Mouse (Mus musculus) right cerebral cortex, adult 18-20 months (tissue): ENCODE measurements around the gene Exoc6b.
A peak's percentile ranks its signal among the peaks of the same experiment; 100 is the strongest.

Source experiments
- DNase-seq: peaks from one replicate; pipeline ENCODE4 v3.0.0; 2022; ENCODE audit warnings: mixed read lengths

Gene Exoc6b

DNA sequence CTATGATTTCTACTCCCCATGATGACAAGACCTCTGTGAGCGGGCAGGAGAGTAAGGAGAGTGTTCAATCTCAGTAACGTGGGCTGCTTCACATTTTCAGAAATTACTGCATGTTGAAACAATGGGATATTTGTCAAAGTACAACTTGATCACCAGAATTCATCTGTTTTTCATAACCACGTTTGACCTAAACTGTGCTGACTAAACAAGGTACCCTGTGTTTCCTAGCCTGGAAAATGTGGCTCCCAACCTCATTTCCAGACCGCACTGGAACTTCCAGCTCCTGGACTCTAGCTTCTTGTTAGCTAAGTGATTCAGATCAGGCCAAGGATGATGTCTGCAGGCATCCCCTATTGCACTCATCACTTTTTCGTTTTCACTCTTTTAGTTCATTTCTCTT, 193.4 kb downstream of the Exoc6b start:
- DNase-seq: no peak

DNA sequence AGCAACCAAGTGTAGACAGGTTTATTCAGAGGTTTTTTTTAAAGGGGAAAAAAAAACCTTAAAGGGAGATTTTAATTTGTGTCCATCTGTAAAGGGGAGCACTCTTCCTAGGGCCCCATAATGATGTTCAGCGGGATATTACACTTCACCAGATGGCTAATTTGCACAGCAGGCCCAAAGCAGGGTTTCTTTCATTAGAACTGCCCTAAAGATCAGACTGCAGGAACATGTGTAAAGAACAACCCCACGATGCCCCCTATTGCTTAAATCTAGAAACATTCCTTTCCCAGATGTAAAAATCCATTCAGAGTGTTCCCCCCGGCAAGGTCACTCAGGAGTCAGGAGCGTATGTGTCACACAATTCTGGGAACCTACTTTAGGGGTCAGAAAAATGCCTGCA, 202.2 kb downstream of the Exoc6b start:
- no peak for DNase-seq

DNA sequence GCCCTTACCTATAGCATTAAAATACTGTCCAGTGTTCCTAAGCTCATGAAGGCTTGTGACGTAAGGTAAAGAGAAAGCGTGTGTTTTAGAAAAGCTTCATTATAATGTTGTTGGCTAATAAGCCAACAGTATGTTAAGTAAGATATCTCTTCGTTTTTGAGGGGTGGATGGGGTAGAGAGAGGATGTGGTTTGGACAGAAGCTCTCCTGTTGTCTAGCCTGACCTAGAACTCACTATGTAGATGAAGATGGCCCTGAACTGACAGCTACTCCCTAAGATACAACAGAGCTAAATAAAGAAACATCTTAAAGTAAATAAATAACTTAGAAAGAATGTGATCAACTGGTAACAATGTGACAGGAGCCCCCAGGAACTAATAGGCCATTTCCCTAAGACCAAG, 204.7 kb downstream of the Exoc6b start:
- DNase-seq: no peak

DNA sequence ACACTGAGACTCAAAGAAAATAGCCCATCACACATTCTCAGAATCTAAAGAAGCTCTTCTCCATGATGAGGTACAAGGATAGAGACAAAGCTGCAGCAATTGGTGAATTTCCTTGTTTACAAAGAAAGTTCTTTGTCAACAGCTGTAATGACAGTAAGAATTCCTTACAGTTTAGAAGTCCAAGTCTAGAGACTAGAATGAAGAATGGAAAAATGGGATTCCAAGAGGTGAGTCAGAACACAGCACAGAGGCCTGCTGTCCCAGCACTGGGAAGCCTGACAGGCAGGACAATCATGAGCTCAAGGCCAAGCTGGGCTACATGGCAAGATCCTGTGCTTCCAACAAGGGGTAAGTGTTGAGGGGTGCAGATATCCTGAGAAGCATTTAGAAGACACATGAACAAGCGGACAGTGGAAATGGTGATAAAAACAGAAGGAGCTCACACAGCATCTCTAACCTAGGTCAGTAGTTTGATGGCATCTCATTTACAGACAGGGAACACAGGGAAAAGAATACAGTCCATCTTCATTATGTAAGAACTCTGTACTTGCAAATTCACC, 205.4 kb downstream of the Exoc6b start:
- DNase-seq: no peak

DNA sequence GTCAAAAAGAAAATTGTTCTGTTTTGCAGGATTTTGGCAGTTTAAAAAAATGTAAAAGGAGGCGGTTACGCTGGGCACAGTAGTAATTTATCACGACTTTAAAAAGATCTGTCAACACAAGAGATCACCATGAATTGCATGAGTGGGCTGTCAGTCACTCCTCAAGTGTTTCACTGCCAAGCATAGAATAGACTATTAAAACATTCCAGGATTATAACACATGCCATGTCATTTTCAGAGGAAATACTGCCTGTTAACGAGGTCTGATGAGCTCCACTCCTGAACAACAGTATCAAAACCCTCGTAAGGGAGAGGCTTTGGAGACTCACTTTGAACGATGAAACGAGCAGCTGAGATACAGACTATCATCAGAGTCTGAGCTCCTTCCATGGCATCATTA, 223.6 kb downstream of the Exoc6b start:
- no peak for DNase-seq

DNA sequence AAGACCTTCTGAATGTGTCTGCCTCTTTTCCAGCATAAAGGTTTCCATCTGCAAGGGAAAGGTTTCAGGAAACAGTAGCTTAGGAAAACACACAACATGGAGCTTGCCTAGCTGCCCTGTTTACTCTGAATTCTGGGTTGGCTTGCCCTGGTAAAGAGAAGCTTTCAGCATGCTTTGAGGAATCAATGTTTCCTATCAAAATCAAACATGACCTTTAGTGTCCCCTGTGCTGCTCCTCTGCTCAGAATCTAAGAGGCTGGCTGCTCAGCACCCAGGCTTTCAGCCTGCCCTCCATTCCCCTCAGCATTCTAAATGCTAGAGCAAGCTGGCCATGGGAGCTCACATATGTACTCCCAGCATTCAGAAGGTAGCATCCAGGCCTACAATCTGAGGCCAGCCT, 228.2 kb downstream of the Exoc6b start:
- DNase-seq: no peak

DNA sequence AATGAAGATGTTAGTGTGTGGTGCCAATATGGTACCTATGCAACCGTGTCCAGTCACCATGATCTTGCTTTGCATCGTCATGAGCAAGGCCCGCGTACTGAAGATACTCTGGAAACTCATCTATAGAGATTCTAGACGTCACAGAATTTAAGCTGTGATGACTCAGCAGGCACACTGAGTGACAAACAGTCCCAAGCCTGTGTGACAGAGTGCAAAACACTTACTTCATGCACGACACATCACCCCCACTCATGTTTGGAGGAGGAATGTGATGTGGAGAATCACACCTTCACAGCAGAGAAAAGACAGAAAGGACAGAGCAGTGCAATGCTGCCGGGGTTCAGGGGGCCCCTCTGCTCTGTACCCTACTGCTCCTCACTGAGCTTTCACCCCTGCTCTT, 261.8 kb downstream of the Exoc6b start:
- DNase-seq: peak; percentile 16

DNA sequence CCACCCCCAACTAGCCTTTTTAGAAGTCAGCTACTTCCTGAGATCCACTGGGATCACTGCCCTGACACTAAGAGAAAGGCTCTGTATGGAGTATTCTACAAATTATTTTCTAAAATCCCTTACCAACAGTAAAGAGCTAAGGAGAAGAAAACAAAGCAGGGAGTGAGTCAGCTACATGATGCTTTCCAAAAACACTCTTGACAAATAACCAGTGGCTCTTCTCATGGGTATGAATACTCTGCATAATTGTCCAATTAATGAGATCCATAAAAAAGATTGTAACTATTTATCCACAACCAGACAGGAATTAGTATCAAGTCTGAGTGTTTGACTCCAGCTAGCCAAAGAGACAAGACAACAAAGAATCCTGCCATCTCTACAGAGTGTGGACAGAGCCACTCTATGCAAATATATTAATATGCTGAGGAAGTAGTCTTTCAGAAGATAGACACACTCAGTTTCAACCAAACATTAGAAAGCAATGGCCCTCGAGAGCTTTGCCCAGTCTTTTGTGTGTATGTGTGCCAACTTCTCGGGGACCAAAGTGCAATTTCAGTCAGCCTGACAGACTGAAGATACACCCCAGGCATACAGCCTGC, 263.1 kb downstream of the Exoc6b start:
- no peak for DNase-seq

DNA sequence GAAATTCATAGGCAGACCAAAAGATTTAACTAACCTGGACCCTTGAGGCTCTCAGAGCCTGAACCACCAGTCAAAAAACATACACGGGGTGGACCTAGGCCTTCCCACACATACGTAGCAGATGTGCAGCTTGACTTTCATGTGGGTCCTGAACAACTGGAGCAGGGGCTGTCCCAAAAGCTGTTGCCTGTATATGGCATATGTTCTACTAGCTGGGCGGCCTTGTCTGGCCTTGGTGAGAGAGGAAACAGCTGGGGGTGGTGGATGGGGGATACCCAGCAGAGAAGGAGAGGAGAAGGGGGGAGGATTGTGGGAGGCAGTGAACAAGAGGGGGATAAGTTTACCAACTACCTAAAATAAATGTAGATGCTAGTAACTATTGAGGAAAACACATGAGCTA, 270.6 kb downstream of the Exoc6b start:
- no peak for DNase-seq

DNA sequence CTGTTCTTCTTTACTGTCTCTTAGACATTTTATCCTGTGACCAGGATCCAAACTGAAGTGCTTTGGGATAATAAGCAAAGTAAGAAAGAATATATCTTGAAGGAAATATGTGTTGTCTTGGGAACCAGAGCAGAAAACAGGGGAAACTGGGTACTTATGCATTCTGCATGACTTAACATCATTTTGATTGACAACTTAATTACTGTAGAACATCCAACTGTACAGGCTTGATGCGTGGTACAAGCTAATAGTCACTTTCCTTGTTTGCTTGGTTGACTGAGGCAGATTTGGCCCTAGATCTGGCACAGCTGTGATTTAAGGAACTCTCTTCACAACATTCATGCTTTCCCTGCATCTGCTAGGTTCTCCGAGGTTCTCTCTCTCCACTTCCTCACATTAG, 285.3 kb downstream of the Exoc6b start:
- DNase-seq: no peak

DNA sequence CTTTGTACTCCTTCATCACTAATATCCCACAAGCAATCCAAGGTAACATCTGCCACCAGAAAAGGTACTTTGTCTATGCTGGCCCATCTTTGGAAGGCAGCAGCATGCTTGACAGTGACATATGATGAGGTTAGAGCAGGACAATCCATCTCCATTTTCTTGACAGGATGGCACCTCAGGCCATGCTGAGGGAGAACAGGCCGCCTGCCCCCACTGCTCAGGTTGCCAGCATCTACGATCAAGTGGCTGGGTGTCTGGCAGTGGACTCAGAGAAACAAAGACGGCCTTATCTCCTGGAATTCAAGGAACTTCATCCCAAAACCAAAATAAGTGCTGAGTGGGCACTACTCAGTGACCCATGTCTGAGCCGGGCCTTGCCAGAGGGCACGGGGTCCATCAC, 289.3 kb downstream of the Exoc6b start:
- no peak for DNase-seq

DNA sequence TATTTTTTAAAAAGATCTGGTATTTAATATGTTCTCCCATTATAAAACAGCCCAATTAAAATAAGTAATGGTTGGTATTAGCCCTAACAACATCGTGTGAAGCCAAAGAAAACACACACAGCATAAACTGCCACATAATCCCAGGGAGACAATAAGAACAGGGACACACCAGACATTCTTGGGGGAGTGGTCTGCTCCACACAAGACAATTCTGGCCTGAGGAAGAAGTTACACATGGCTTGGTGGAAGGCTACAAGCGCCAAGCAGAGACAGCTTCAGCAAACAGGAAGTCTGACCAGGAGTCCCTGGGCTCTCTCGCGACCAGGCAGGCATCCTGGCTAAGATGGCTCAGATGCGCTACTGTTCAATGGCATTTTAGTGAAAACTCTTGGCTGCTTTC, 290.3 kb downstream of the Exoc6b start:
- DNase-seq: no peak

DNA sequence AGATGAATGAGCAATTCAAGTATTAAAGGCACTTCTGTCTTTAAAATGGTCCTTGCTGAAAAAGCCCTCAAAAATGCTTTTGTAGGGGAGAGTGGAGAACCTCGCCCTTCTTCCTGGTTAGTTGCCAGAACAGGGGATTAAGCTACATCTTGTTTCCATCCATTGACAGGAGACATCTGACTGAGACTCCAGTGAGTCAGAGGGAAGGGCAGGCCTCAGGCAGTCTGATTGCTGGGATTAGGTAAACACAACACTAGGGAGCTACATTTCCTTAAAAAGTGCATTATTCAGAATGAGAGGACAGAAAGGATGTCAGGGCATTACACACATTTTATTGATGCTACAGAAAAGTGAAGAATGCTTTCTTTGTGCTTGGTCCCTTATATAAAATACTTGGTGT, 293.4 kb downstream of the Exoc6b start:
- DNase-seq: no peak

DNA sequence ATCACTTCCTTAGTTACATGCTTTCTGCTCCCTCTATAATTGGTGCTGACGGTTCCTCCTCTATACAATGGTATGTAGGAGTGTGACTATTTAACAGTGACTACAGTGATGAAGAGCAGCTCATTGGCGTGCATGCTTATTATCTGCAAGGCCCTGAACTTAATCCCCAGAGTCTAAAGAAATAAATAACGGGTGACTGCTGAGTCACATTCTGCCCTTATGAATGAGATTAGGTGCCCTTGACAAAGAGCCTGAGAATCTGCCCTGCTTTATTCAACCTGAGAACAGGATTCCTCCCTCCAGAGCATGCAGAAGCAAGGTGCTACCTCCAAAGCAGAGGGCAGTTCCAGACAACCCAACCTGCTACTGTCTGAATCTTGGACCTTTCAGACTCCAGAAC, 314.0 kb downstream of the Exoc6b start:
- no peak for DNase-seq

DNA sequence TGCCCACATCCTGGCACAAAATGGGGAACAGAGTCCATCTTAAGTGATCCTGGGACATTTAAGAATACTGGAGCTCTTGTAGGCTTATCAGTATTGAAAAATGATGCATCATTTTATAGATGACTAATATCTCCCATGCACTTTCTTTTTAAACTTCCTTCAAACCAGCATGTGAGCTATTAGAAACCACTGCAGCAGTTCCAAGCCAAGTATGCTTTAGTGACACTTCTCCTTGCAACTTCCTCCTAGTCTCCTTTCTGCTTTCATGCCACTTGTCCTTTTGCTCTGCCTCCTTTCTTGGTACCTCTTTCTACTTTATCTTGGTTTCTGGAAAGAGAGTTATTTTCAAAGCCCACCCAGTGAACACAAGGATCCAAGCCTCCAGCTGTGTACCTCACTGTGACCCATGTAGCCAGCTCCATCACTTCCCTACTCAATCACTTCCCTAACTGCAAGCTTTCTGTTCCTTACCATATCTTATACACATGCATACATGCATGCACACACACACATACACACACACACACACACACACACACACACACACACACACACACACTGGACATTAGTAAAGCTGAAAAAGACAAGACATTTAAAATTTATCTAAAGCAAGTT, 316.4 kb downstream of the Exoc6b start:
- no peak for DNase-seq

DNA sequence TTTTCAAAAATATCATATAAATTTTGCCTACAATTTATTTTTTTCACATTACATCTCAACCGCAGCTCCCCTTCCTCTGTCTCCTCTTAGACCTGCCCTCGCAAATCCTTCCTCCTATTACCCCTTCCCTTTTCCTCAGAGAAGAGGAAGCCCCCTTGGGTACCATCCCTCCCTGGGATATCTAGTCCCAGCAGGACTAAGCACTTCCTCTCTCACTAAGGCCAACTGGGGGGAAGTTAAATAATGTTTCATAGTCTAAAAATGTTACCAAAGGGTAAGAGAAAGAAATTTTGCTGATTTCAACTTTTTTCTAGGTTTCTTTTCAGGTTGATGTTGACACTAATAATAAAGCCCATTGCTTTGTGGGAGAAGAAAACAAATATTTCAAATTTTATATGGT, 317.9 kb downstream of the Exoc6b start:
- DNase-seq: no peak

DNA sequence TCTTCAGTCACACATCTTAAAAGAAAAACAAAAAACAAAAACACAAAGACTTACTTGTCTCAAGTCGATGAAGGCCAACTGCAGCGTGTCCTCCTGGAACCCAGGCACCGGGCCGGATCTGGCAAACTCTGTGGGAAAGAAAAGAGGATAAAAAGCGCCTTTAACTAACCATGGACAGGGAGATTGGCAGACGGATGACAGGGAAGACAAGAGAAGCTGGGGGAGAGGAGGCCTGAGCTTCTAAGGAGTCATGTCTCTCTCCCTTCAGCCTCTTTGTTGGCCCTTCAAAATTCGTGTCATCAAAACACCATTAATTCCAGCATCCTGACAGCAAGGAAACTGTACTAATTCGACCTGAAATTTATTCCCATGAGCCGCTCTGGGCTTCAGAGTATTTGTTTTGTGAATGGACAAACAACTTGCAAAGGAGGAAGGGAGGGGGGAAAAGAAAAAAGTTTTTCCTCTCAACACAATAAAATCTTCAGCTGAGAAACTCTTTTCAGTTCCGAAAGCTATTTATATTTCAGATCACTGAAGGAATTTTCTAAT, 322.4 kb downstream of the Exoc6b start:
- no peak for DNase-seq

DNA sequence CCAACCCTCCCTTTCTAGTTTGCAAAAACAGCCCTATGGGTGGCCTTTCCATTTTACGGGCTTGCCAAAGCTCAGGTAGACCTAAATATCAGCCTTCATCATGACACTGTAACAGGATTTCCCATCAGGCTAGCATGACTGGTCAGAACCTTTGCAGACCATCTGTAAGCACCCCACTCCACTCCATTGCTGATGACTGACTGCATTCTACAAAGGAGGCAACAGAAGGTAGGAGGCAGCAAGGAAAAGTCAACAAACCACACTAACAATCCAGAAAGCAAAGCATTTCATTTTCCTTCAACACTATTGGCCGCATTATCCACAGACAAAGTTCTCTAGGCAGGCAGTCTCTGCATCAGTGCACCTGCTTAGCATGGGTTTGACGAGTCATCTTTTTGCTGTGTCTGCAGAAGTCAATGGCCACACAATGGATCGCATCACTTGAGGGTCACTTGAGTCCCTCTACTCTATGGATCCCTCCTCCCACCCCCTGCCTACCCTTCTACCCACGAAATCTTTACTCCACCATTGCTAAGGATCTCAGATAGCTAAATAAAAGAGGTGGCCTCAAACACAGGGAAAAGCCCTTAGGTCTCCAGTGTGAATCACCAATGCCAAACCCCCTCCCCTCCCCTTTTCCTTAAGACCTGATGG, 323.0 kb downstream of the Exoc6b start:
- DNase-seq: no peak

DNA sequence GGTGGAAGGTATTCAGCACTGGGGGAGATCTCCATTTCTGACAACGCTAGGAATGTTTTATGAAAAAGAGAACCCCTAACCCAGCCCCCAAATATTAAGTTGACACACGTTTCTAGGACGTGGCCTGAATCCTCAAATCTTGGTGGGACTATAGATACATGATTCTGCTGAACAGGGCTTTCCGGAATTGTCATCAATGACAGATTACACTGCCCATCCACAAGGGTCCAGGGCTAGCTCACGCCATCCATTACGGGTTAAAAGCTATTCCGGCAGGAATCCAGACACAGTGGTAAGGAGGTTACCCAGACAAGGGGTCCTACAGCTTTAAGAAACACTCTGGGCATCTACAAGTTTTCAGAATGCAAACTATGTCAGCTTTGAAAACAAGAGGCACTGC, 323.7 kb downstream of the Exoc6b start:
- DNase-seq: no peak

DNA sequence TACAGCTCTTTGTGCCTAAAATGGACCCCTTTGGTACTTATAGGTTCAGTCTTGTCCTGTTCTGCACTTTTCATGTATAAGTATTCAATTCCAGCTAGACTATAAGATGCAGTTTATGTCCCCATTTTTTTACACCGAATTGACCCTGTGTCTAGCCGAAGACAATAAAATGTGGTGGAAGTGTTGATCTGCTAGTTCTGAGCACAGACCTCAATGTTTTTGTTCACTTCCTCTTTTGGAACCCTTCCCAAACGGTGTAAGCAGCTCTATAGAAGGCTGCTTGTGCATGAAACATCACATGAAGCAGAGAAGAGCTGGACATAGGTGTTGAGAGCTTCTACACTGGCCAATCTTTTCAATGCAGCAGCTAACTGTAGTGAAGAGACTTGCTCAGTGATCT, 327.1 kb downstream of the Exoc6b start:
- no peak for DNase-seq

DNA sequence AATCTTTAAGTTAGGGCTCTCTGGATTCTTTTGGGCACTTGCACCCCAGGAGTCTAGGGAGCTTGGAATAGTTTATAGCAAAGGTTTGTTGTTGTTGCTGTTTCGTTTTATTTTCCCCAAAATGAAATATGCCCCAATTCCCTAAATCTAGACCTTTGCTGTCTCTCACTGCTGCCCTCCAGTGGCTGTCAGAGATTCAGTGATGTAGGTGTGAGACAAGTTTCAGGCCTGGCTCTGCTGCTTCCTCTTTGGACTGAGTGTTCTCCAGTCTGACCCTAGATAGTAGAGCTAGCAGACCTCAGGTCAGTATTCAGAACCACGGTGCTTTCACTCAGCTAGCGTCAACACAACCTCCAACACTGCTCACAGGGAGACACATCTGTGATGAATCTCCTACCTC, 332.4 kb downstream of the Exoc6b start:
- DNase-seq: peak; percentile 24

DNA sequence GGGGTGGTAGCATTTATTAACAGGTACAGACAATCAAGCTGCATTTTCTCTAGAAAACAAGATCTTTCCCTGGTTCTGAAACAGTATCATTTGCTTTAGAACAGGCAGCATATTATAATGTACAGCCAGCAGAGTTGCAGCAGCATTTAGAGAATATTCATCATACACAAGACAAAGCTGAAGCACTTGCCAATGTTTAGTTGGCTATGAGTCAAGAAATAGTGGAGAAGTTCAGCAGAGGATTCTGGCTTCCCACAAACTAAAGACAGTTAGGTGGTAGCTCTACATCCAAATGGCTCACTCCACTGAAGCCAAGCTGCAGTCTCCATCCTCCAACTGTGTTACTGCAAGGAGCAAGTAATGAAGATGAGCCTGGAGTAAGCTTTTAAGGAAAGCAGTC, 342.4 kb downstream of the Exoc6b start:
- DNase-seq: no peak

DNA sequence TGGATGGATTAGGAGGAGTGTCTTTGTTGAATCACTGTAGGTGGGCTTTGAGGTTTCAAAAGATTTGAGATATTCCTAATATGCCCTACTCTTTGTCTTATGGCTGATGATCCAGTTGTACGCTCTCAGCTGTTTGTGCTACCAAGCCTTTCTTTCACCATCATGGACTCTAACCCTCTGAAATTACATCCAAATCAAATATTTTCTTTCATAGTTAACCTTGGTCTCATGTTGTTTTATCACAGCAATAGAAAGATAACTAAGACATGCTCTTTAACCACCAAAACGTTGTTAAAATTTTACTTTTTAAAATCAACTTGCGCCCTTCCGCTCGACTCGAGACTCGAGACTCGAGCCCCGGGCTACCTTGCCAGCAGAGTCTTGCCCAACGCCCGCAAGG, 356.1 kb downstream of the Exoc6b start:
- no peak for DNase-seq

DNA sequence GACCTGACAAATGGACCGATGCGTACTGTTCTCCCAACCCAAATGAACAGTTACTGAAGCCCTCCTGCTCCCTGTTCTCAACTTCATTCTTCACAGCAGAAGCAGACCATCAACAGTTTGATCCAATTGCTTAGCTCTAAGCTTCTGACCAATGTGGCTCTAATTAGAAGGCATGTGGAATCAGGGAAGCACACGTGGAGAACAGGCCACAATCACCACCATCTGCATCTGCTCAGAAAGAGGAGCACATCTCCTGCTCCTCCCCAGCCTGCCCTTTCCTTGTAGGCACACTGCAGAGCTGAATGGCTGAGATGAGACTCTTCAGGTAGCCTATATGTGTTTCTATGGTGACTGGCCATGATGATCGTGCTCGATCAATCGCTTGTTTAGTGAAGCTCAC, 358.5 kb downstream of the Exoc6b start:
- DNase-seq: no peak
